Mouse (Mus musculus) CD8-positive naive resting alpha-beta T cell, adult 2 months (primary cell): ENCODE results near the gene Cdcp2.
A peak's percentile ranks its signal among the peaks of the same experiment; 100 is the strongest.

ENCODE experiments used
- DNase-seq, 2 experiments: peaks; one replicate each; pipeline ENCODE4 v3.0.0; 2022; ENCODE audit warnings: low read depth in 2 of 2, low spot score in 2 of 2

The Cdcp2 gene

DNA sequence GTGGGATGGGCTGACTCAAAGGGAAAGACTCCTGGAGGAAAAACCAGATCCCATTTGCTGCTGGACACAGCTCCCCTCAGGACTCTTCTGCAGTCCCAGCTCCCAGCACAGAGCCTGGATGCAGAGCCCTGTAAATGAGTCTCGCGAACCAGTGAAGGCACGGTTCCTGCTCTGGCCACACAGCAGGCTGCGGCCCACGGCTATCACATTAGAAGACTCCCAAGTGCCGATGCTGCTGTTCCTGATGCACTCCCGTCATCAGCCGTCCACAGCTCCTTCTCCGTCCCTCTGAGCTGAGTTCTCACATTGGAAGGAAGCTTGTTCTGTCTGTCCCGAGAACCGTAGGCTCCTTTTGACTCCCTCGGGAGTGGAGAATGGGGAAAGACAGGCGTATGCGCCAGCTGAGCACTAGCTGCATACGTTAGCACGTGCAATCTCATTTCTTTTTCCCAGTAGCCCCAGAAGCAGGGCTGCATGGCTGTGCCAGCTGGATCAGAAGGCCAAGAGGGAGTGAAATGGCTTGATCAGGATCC lies at the start of gene Cdcp2:
Cdcp2 (plus strand) TSS at position 51 of the 533 bp plus-strand sequence.
- DNase-seq = no peak

- no peak for DNase-seq
Measured at GRCm38 (mm10) chr4:107047806-107048205, 48.9 kb upstream of the Cdcp2 start.

DNA sequence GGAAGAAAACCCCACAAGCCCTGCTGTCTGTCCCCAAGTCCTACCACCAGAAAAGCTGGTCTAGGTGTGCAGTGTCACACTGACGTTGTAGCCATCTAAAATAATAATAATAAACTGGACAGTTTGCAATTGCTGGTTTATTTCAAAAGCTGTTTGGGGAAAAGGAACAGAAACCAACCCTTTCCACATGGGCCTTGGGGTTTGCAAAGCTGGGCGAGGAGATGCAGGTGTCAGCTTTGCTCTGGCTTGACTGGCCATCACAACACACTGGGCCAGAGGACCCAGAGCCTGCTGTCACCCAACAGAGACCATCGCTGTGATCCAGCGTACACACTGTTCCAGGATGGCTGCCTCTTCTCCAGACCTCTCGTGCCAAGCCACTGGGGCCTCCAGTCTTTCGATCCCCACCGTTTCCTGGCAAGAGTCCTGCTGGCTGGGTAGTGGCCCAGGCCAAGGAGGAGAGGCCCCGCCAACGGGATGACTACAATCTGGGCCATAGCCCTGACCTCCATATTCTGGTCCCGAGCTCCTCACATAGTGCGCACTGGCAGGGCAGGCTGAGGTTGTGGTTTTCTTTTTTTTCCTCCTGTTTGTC lies 48.0 kb upstream of the Cdcp2 start:
- no peak for DNase-seq

- no peak for DNase-seq
Measured at GRCm38 (mm10) chr4:107051889-107052288, 44.8 kb upstream of the Cdcp2 start.

- no peak for DNase-seq
Measured at GRCm38 (mm10) chr4:107052962-107053553, 43.6 kb upstream of the Cdcp2 start.

- DNase-seq = no peak
Measured at GRCm38 (mm10) chr4:107056088-107056487, 40.6 kb upstream of the Cdcp2 start.

GRCm38 (mm10) chr4:107058346-107058745 lies 38.3 kb upstream of the Cdcp2 start:
- no peak for DNase-seq

DNA sequence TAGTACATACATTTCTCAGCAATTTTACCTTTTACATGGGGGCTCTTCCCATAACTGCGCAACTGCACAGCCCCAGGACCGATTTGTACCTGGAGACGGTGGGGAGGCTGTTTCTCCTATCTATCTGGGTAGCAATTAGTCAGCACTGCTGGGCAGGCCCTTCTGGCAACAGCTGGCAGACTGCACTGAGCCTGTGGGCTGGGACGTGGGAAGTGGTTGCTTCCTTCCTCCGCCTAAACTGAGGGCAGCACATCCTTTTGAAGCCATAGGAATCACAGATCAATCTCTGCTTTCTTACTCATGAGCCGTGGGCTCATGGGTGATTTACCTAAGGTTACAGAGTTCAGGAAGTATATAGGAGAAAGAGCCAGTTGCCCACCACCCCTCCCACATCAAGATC lies 37.9 kb upstream of the Cdcp2 start:
- DNase-seq = no peak

- DNase-seq = no peak
Measured at GRCm38 (mm10) chr4:107061560-107061959, 35.1 kb upstream of the Cdcp2 start.

DNA sequence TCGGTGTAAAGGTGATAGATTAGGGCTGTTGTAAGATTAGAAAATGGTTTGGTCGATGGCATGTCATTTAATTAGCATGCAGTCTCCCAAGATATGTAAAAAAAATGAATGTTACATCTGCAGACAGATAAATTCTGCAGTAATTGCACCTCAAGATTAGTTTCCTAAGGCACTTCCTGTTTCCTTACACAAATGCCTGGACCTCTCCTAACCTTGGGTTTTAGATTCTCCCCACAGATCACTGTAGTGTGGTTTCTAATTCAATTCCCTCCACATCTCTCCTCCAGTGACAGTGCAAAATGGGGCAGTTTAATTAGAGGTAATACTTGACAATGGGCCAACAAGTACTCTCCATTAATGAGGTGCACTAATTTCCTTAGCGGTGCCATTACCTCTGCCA lies 33.5 kb upstream of the Cdcp2 start:
- no peak for DNase-seq

DNA sequence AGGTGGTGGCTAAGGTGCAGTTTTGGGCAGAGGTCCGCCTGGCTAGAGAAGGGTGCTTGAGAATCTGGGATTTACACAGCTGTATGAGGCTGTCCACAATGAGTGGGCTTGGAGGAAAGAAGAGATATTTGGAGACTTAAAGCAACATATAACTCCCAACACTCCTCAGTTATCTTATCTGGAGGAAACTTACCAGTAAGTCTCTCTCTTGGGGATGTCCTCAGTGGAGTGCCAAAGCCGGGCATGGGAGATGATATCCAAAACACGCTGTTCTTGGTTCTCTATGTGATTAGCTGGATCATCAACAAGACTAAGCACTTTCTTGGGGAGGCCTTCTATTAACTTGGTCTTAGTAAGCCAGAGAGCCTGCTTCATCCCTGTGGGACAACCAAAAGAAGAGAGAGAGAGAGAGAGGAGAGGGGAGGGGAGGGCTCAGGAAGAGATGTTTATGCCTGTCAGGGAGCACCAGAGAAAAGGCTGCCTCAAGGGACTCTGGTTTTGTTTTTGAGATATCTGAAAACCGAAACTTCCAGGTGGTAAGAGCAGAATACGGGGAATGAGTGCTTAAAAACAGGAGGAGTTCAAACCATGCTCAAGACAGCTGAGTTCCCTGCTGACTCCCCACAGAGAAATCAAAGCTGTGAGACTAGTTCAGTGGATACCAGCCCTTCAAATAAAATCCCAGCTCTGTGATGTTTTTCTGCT lies 32.1 kb upstream of the Cdcp2 start:
- no peak for DNase-seq

DNA sequence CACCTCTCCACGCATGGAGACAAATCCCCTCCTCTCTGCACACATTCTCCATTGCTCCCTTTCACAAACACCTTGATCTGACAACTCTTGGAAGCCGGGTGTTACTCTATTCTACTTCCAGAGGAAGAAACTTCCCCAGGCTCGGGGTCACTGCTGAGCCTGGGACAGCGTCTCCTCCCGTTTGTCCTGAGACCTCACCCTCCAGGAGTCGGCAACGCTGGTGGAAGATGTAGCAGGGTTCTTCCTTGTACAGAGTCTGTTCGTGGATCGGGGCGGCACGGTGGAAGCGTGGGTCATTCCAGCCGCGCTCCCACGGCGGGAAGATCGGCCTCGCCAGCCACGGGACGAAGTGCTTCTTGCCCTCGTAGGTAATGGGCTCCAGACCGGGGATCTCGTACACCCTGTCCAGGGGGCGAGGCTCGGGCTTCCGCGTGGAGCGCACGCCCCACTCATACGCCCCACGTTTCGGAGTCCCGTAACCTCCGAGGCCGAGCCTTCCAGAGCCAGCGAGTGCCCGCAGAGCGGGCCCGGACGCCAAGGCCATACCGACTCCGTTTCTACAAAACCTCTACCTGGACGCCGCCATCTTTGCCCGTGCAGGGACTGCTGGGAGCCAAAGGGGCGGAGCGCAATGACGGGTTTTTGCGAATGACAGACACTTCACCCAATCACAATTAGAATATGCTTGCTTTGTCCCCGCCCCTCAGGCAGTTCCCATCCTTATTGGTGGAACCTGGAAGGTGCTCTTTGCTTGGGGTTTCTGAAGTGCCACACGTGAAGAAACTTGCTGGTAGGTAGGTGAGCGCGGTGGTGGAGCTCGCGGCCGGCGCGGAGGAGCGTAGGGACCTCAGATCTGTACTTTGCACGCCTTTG lies 30.2 kb upstream of the Cdcp2 start, which contains the start of the genes Mrpl37 and Cyb5rl:
Mrpl37 (minus strand) TSS at position 617 of the 873 bp plus-strand sequence.
Cyb5rl (plus strand) TSS at position 737 of the 873 bp plus-strand sequence.
- DNase-seq = peak; percentile 93 to 96

DNA sequence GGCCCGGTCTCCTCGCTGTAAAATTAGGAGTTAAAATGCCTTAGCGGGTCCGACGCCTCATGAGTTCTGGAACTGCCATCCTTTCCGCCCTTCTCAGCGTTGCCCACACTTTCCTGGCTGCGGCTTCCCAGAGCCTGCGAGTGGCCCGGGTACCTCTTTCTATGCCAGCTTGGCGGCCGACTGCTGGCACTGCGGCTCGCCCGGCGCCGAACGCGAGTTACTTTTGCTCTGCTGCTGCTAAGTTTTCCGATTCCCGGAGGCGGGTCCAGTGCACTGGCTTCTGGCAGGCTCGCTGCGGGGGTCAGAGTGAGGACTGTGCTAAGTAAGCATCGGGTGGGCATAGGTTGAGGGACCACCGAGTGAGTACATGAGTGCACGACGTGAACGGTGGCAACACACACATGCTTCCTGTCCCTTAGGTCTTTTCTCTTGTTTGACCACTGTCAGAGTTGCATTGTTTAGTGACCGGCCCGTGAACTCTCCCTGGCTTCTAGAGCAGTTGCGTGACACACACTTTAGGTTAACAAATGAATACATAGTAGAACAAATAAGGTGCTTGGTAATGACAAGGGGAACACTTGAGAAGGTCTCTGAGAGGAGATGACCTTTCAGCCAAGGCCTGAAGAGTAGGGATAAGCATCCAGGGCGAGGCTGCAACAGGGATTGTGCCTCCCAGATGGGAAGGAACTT lies 29.4 kb upstream of the Cdcp2 start:
- DNase-seq = no peak

DNA sequence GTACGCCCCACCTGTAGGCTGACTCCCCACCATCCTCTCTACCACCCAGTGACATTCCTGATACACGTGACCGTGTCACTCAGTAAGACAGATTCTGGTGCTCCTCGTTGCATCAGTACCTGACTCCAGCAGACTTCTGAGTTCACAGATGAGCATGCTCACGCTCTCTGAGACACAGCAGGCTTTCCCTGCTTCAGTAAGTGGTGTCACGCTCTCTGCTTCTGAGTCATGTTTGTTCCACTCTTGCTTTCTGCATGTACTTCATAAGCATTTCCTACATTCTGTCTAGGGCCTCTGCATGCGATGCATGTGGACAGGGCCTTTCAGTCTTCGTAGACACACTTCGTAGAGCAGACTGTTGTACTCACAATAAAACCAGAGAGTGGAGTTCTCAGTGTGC lies 24.3 kb upstream of the Cdcp2 start:
- DNase-seq = no peak

- DNase-seq = no peak
Measured at GRCm38 (mm10) chr4:107075456-107075855, 21.2 kb upstream of the Cdcp2 start.

DNA sequence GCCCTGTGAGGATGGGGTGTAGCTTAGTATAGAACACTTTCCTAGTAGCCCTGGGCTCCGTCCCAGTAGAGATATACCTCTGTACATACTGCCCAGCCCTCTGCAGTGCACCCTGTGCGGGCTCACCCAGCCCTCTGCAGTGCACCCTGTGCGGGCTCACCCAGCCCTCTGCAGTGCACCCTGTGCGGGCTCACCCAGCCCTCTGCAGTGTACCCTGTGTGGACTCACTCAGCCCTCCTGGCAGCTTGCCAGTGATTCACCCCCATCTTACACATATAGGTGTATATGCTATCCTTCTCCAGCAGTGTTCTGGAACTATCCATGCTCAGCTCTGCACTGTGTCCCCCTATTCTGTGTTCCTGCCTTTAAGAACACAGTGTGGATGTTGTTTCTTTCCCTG lies 17.8 kb upstream of the Cdcp2 start:
- DNase-seq = no peak

- DNase-seq = no peak
Measured at GRCm38 (mm10) chr4:107079716-107080115, 17.0 kb upstream of the Cdcp2 start.

- DNase-seq = no peak
Measured at GRCm38 (mm10) chr4:107082185-107082584, 14.5 kb upstream of the Cdcp2 start.

DNA sequence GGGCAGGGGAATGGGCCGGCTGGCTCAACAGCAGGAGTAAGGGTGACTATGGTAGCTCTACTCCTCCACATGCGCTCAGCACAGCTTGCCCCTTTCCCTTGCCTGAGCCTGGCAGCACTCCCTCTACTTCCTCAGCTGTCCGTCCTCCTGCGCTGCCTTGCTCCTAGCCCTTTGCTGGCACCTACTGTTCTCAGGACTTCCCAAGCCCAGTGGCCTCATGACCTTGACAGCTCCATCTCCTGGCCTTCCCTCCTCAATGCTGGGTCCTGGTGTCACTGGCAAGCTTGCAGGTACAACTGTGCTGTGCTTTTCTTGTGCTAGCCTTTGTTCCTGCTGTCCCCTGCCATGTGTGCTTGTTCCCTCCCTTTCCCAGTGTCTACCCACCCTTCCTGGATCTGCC lies 13.6 kb upstream of the Cdcp2 start:
- no peak for DNase-seq

DNA sequence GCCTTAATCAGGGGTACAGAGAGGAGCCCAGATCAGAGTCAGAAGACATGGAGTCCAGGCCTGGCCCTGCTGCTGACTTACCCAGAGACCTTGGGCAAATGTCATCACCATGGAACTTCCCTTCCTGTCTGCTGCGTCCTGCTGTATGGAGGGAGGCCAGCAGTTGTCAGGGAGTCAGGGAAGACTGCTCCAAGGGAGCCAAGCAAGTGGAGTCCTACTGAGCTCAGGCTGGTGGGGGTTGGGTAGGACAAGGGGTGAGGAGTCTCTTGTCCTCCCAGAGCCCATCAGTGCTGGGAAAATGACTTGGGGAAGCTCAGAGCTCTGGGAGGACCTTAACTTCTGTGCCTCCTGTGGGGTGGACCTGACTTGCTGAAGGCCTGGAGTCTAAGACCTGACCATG lies 12.3 kb upstream of the Cdcp2 start:
- DNase-seq = no peak

DNA sequence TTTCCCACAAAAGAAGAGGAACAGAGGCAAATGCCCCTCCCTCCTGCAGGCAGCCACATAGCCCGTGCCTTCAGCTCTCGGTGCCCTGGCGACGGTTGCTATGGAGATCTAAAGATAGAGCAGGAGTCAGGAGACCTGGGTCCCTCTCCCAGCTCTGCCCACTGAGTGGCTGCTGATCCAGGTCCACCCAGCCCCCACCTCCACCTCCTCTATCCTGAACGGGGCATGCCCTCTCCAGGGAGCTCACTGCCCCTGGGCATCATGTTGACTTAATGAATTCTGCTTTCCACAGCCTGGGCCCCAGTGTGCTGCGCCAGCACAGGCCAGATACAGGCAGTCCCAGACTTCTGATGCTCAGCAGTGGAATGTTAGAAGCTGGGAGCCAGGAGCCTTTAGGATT lies 11.8 kb upstream of the Cdcp2 start:
- no peak for DNase-seq
